Mouse (Mus musculus) ES-E14 (cell line): ENCODE data around the gene Rab7b.

Experiments used
- CHD2 ChIP-seq: IDR thresholded peaks from 2 replicates; pipeline ENCODE4 v1.6.1; 2014; ENCODE audit warnings: mild to moderate bottlenecking, low read depth, low read length, inconsistent platforms
- HCFC1 ChIP-seq: IDR thresholded peaks from 2 replicates; pipeline ENCODE4 v1.6.1; 2012; ENCODE audit warnings: low read length, inconsistent platforms, borderline replicate concordance; ENCODE audit not compliant: insufficient read depth
- MAFK ChIP-seq: IDR thresholded peaks from 2 replicates; pipeline ENCODE4 v1.6.1; 2014; ENCODE audit warnings: mild to moderate bottlenecking, low read depth, low read length, inconsistent platforms; ENCODE audit not compliant: insufficient read depth
- ZC3H11A ChIP-seq: IDR thresholded peaks from 2 replicates; pipeline ENCODE4 v1.6.1; 2012; ENCODE audit warnings: low read depth, mild to moderate bottlenecking, inconsistent platforms, low read length, borderline replicate concordance
- ZNF384 ChIP-seq: IDR thresholded peaks from 2 replicates; pipeline ENCODE4 v1.6.1; 2012; ENCODE audit warnings: low read depth, low read length, inconsistent platforms

- no peak for TF ChIP-seq MAFK
- TF ChIP-seq ZNF384, result peak; percentile 85
- no peak for TF ChIP-seq HCFC1
- TF ChIP-seq CHD2, result no peak
- peak; percentile 32; the same call in 1 of the 2 replicates for TF ChIP-seq ZC3H11A
Measured at GRCm38 (mm10) chr1:131657945-131658354, 30.5 kb upstream of the Rab7b start.
